In genomic region chr5:44831287-44831686, GRCm38 (mm10) we compare ENCODE assay signal across 10 mouse cellular contexts. TPM values are rescaled to one million over a fixed set of nuclear protein-coding genes. Genes with fewer than 3 reads are reported as not detected.
DNase-seq lines count a peak whose midpoint lies in the region; ATAC-seq and TF ChIP-seq lines count a peak whose summit lies in the region.
"Had no signal": no experiment of that assay in that cellular context is flagged by ENCODE, and none has a peak within 500 bp of the region (broad histone marks: within the 10 kb centered on the region; RNA-seq: fewer than 3 reads in every experiment).

No protein-coding gene starts in this region.

- no peak overlapping the region for H3K4me3 ChIP-seq in kidney, embryonic 16.5 days (ENCODE audit: low read length)
- no peak overlapping the region for H3K4me3 ChIP-seq in gastrocnemius, adult 2 months
- no peak overlapping the region for H3K4me3 ChIP-seq in liver, postnatal 0 days (ENCODE audit: low read depth, low read length)
- no peak overlapping the region for H3K4me3 ChIP-seq in midbrain, embryonic 11.5 days (ENCODE audit: low read depth, low read length)
- H3K4me3 ChIP-seq: embryonic facial prominence, embryonic 12.5 days; neural tube, embryonic 13.5 days had no signal

- H3K27me3 ChIP-seq in kidney, embryonic 16.5 days (ENCODE audit: insufficient read depth, low read length) = no peaks in the 10 kb centered on the region
- H3K27me3 ChIP-seq in Patski = no peaks in the 10 kb centered on the region
- H3K27me3 ChIP-seq in liver, postnatal 0 days (ENCODE audit: insufficient read depth, low read length) = no peaks in the 10 kb centered on the region
- H3K27me3 ChIP-seq in midbrain, embryonic 11.5 days (ENCODE audit: control insufficient read depth, insufficient read depth, low read length) = no peaks in the 10 kb centered on the region
- H3K27me3 ChIP-seq: embryonic facial prominence, embryonic 12.5 days; neural tube, embryonic 13.5 days had no signal

- intact Hi-C loops in gastrocnemius, adult 2 months (cut with DNase I) = no loop called here

- CTCF ChIA-PET in Patski (lab: Charles Lee) = no interaction called here

- H3K4me1 ChIP-seq in kidney, embryonic 16.5 days (ENCODE audit: insufficient read depth, low read length) = no peaks in the 10 kb centered on the region
- no peaks in the 10 kb centered on the region for H3K4me1 ChIP-seq in liver, postnatal 0 days (ENCODE audit: insufficient read depth)
- H3K4me1 ChIP-seq in midbrain, embryonic 11.5 days (ENCODE audit: control insufficient read depth, insufficient read depth, low read length) = no peaks in the 10 kb centered on the region
- H3K4me1 ChIP-seq: embryonic facial prominence, embryonic 12.5 days; neural tube, embryonic 13.5 days had no signal

- TF ChIP-seq EP300 in liver, postnatal 0 days (IDR thresholded peaks at IDR 0.05; ENCODE audit: low read depth) = no peak

- peak; percentile 42 for TF ChIP-seq CTCF in Patski (IDR thresholded peaks at IDR 0.05)
- peak; percentile 76 for TF ChIP-seq CTCF in gastrocnemius, adult 2 months (IDR thresholded peaks at IDR 0.05)
- peak; percentile 74 for TF ChIP-seq CTCF in liver, postnatal 0 days (IDR thresholded peaks at IDR 0.05; ENCODE audit: low read depth)

- no peak overlapping the region for H3K27ac ChIP-seq in kidney, embryonic 16.5 days (ENCODE audit: low read length)
- no peak overlapping the region for H3K27ac ChIP-seq in gastrocnemius, adult 2 months
- no peak overlapping the region for H3K27ac ChIP-seq in liver, postnatal 0 days (ENCODE audit: low read depth)
- H3K27ac ChIP-seq in midbrain, embryonic 11.5 days (ENCODE audit: low read depth, low read length) = no peak overlapping the region
- H3K27ac ChIP-seq: embryonic facial prominence, embryonic 12.5 days; neural tube, embryonic 13.5 days had no signal

- no peak overlapping the region for H3K9ac ChIP-seq in kidney, embryonic 16.5 days (replicated peaks; ENCODE audit: low read length)
- no peak overlapping the region for H3K9ac ChIP-seq in liver, postnatal 0 days (replicated peaks)
- H3K9ac ChIP-seq in midbrain, embryonic 11.5 days (ENCODE audit: low read length) = no peak overlapping the region
- H3K9ac ChIP-seq: embryonic facial prominence, embryonic 12.5 days; neural tube, embryonic 13.5 days had no signal

- POLR2A ChIA-PET in Patski (lab: Charles Lee) = no interaction called here

- in situ Hi-C loops in Patski (cut with MboI; ENCODE audit: low pct_unique_long_range_greater_than_20kb) = no loop called here

- DNase-seq in kidney, adult 18-20 months = peak; percentile 48
- DNase-seq in A20 (ENCODE audit: low read depth, low spot score) (peak; percentile 2), Patski (ENCODE audit: low read depth, low spot score) (no peak)
- peak; percentile 25 for DNase-seq in gastrocnemius, adult 2 months
- peak; percentile 29 for DNase-seq in liver, postnatal 0 days
- peak; percentile 17 for DNase-seq in thymus, postnatal 25 days
- no peak for DNase-seq in midbrain, embryonic 11.5 days (ENCODE audit: low spot score, missing footprints)

- no peak overlapping the region for H3K4me2 ChIP-seq in kidney, embryonic 16.5 days (replicated peaks; ENCODE audit: low read depth, low read length)
- H3K4me2 ChIP-seq in liver, postnatal 0 days (ENCODE audit: low read depth, low read length) = no peak overlapping the region
- no peak overlapping the region for H3K4me2 ChIP-seq in midbrain, embryonic 11.5 days
- H3K4me2 ChIP-seq: embryonic facial prominence, embryonic 12.5 days; neural tube, embryonic 13.5 days had no signal

- no peaks in the 10 kb centered on the region for H3K9me3 ChIP-seq in kidney, embryonic 16.5 days (ENCODE audit: low read length)
- H3K9me3 ChIP-seq in liver, postnatal 0 days (ENCODE audit: low read length) = no peaks in the 10 kb centered on the region
- no peaks in the 10 kb centered on the region for H3K9me3 ChIP-seq in midbrain, embryonic 11.5 days (ENCODE audit: control insufficient read depth, low read length)
- H3K9me3 ChIP-seq: embryonic facial prominence, embryonic 12.5 days; neural tube, embryonic 13.5 days had no signal

- H3K36me3 ChIP-seq in kidney, embryonic 16.5 days (ENCODE audit: insufficient read depth, low read length) = no peaks in the 10 kb centered on the region
- no peaks in the 10 kb centered on the region for H3K36me3 ChIP-seq in liver, postnatal 0 days (replicated peaks; ENCODE audit: insufficient read depth, low read length)
- H3K36me3 ChIP-seq in midbrain, embryonic 11.5 days (ENCODE audit: control insufficient read depth, insufficient read depth, low read length) = no peaks in the 10 kb centered on the region
- H3K36me3 ChIP-seq: embryonic facial prominence, embryonic 12.5 days; neural tube, embryonic 13.5 days had no signal

- WGBS in kidney, embryonic 16.5 days = 73% methylated on average over 5 of the region's 5 CpGs
- WGBS in liver, postnatal 0 days (ENCODE audit: insufficient replicate concordance) = 55% methylated on average over 5 of the region's 5 CpGs
- WGBS in midbrain, embryonic 11.5 days = 68% methylated on average over 5 of the region's 5 CpGs

- no peak for ATAC-seq in kidney, embryonic 16.5 days (ENCODE audit: low FRiP score, low TSS enrichment)
- no peak for ATAC-seq in Patski
- no peak for ATAC-seq in liver, postnatal 0 days
- no peak for ATAC-seq in midbrain, embryonic 11.5 days (ENCODE audit: low FRiP score)

RNA-seq across cellular contexts. Expression of gene Ldb2, which starts 31.8 kb away (rescaled TPM):
- 115 and 121 TPM in 2 replicates for polyA plus RNA-seq in kidney, embryonic 16.5 days (2015; fragmentation: Nextera tagmentation; extraction: Ambion mirVana)
- not detected for polyA plus RNA-seq in Patski (2021)
- total RNA-seq in gastrocnemius, adult 2 months (2021) = 1 to 10 TPM; 1.7 to 4.1 TPM
- 4.9 TPM in 2 replicates for polyA plus RNA-seq in liver, postnatal 0 days (2015; fragmentation: Nextera tagmentation; extraction: Ambion mirVana)
- polyA plus RNA-seq in midbrain, embryonic 11.5 days (2014; fragmentation: Nextera tagmentation; extraction: Ambion mirVana) = 14.8 and 15.6 TPM in 2 replicates

Comparison
In these comparisons a context has a peak if more than half of its experiments do, and no peak if none do; other contexts are left out.
1. DNase-seq: peak in kidney, adult 18-20 months (single experiment), A20 (single experiment), gastrocnemius, adult 2 months (single experiment), liver, postnatal 0 days (single experiment) and thymus, postnatal 25 days (single experiment); none in Patski (single experiment) and midbrain, embryonic 11.5 days (single experiment).
2. Peak in every context shown above with its lines, with median percentiles within 50 percentile points of each other: CTCF ChIP-seq.